Mouse (Mus musculus) ES-E14 (cell line): ENCODE measurements at regions not wholly inside any gene's neighbourhood (a gene's known extent, or its start where the extent isn't known, plus 50 kb on each side); places are given as distances from the start of the nearest gene placed in this dataset.

ENCODE experiments used
- DNase-seq: peaks from one replicate; pipeline ENCODE4 v3.0.0-alpha.2; 2013; ENCODE audit warnings: low read depth, low spot score
- H3K27ac ChIP-seq: 2 replicates; pipeline ENCODE4 v1.5.1; 2012; ENCODE audit warnings: low read depth, mild to moderate bottlenecking, low read length, moderate library complexity, mixed read lengths; ENCODE audit not compliant: poor library complexity, insufficient read depth, severe bottlenecking
- H3K36me3 ChIP-seq: 2 replicates; pipeline ENCODE4 v1.6.1; 2012; ENCODE audit warnings: mild to moderate bottlenecking, low read length, moderate library complexity, mixed read lengths; ENCODE audit not compliant: control insufficient read depth, poor library complexity, insufficient read depth, severe bottlenecking
- H3K4me1 ChIP-seq, 2 experiments: fragments of 150-350 bp in 1 of 2; sonication (generic) in 1 of 2; 2 replicates each; pipeline ENCODE4 v1.6.1; 2012; ENCODE audit warnings: low read length in 2 of 2, mild to moderate bottlenecking in 1 of 2, mixed read lengths in 1 of 2; ENCODE audit not compliant: control insufficient read depth in 2 of 2, insufficient read depth in 2 of 2, poor library complexity in 1 of 2
- H3K4me3 ChIP-seq, 2 experiments: fragments of 150-350 bp in 1 of 2; sonication (generic) in 1 of 2; 2 replicates each; pipeline ENCODE4 v1.5.1; 2012; ENCODE audit warnings: low read length in 2 of 2, low read depth in 1 of 2, mild to moderate bottlenecking in 1 of 2, mixed read lengths in 1 of 2; ENCODE audit not compliant: insufficient read depth in 1 of 2, poor library complexity in 1 of 2, severe bottlenecking in 1 of 2
- H3K9ac ChIP-seq: 2 replicates; pipeline ENCODE4 v1.6.1; 2012; ENCODE audit warnings: low read depth, mild to moderate bottlenecking, low read length, mixed read lengths; ENCODE audit not compliant: poor library complexity, insufficient read depth, severe bottlenecking
- H3K9me3 ChIP-seq: fragments of 150-350 bp; sonication (generic); 2 replicates; pipeline ENCODE4 v1.6.1; 2012; ENCODE audit warnings: low read depth, mild to moderate bottlenecking, low read length; ENCODE audit not compliant: control insufficient read depth, insufficient read depth
- CHD2 ChIP-seq: IDR thresholded peaks from 2 replicates; pipeline ENCODE4 v1.6.1; 2014; ENCODE audit warnings: mild to moderate bottlenecking, low read depth, low read length, inconsistent platforms
- HCFC1 ChIP-seq: IDR thresholded peaks from 2 replicates; pipeline ENCODE4 v1.6.1; 2012; ENCODE audit warnings: low read length, inconsistent platforms, borderline replicate concordance; ENCODE audit not compliant: insufficient read depth
- MAFK ChIP-seq: IDR thresholded peaks from 2 replicates; pipeline ENCODE4 v1.6.1; 2014; ENCODE audit warnings: mild to moderate bottlenecking, low read depth, low read length, inconsistent platforms; ENCODE audit not compliant: insufficient read depth
- ZC3H11A ChIP-seq: IDR thresholded peaks from 2 replicates; pipeline ENCODE4 v1.6.1; 2012; ENCODE audit warnings: low read depth, mild to moderate bottlenecking, inconsistent platforms, low read length, borderline replicate concordance
- ZNF384 ChIP-seq: IDR thresholded peaks from 2 replicates; pipeline ENCODE4 v1.6.1; 2012; ENCODE audit warnings: low read depth, low read length, inconsistent platforms
- in situ Hi-C, 2 experiments: fragments of 600-800 bp; cut with MboI; formaldehyde crosslinking; loops; one replicate each; pipeline ENCODE4 v1.15.1; 2025; ENCODE audit warnings: low sequenced_read_pairs in 2 of 2, inconsistent platforms in 1 of 2; ENCODE audit not compliant: unreplicated experiment in 2 of 2

DNA sequence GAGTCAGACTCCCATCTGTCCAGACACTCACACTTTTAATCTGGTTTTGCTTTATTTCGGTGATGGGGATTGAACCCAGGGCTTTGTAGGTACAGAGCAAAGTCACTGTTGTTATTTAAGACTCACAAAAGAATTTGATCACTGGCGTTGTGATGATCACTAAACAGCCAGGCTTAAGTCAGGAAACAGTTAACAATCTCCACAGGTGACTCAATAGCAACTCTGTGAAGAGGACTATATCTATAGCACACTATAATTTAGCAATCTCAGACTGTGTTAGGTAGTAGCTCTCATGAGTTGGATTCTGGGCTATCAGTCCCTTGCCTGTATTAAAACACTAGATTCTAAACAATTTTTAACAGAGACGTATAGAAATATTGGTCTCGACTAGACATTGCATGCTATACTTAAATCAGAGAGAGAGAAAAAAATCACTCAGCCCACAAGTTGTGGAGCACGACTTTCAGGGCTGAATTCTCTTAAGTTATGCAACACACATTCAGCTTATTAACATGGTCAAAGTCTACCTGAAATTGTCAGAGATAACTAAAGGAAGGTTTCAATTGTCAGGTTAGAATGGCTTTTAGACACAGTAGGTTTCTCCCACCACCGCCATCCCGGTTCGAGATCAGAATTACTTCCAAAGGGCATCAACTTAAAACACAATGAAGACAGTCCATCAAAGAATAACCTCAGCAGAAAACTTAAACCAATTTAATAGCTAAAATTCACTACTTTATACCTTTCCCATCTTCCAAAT lies 54.4 kb upstream of the Ifne start:
- H3K4me3 ChIP-seq: no peak overlapping the region
- in situ Hi-C loops: no loop called here
- H3K27ac ChIP-seq: no peak overlapping the region
- TF ChIP-seq HCFC1 (no peak), ZC3H11A (no peak), ZNF384 (no peak), CHD2 (no peak), MAFK (no peak)
- H3K9me3 ChIP-seq: no peaks in the 10 kb centered on the region
- H3K9ac ChIP-seq: no peak overlapping the region
- H3K4me1 ChIP-seq: peaks cover 0 to 3% of the 10 kb centered on the region in 2 experiments; a peak in 1 of 4 replicates
- H3K36me3 ChIP-seq: no peaks in the 10 kb centered on the region
- no peak for DNase-seq

DNA sequence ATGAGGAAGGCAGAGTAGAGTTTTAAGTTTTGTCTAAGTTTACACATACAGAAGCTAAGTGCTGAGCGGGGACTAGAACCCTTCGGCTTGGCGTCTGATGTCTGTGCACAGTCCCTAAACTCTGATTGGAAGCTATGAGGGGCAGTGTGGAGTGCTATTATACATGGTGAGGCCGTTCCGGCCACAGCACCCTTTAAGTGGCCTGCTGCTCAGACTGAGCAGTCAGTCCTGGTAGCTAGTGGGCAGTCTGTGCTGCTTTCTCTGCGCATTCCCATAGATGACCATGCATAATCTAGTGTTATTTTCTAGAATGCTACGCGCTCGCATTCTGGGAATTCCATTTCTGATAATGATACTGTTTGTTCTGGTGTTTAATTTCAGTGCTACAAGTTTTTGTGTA lies 51.2 kb upstream of the Ifne start:
- Histone ChIP-seq H3K4me1 (no peaks in the 10 kb centered on the region), H3K27ac (no peak overlapping the region), H3K9me3 (no peaks in the 10 kb centered on the region), H3K4me3 (no peak overlapping the region), H3K36me3 (no peaks in the 10 kb centered on the region), H3K9ac (no peak overlapping the region)
- in situ Hi-C loops: no loop called here
- DNase-seq: no peak
- TF ChIP-seq MAFK: no peak
- TF ChIP-seq ZC3H11A: no peak
- no peak for TF ChIP-seq HCFC1
- no peak for TF ChIP-seq CHD2
- no peak for TF ChIP-seq ZNF384
